Mouse (Mus musculus): Measurements from ENCODE around the gene Tmem63a. TPM values are rescaled to one million over a fixed set of nuclear protein-coding genes. Genes with fewer than 3 reads are reported as not detected.

Gene Tmem63a
- polyA plus RNA-seq, 1 experiment from 2014 or later: 29.2 TPM

DNA sequence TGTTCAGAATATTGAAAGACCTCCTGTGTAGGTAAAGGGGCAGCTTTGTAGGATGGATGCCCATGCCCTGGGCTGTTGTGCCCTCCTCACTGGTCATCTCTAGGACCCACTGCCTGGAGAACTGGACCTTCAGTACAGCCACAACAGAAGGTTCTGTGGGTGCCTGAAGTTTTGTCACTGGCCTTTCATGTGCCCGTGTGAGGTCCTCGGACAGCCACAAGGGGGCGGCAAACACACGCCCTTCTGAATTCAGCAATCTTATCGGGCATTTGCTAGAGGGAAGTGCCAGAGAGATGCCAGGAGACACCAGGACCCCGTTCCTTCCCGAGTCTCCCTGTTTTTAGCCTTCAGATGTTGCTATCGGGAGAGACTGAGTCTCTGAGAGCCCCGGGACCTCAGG lies 45.6 kb downstream of the Tmem63a start:
- peak; percentile 25; the same call in 1 of the 2 replicates for ATAC-seq (ENCODE audit: insufficient read depth, low FRiP score)

DNA sequence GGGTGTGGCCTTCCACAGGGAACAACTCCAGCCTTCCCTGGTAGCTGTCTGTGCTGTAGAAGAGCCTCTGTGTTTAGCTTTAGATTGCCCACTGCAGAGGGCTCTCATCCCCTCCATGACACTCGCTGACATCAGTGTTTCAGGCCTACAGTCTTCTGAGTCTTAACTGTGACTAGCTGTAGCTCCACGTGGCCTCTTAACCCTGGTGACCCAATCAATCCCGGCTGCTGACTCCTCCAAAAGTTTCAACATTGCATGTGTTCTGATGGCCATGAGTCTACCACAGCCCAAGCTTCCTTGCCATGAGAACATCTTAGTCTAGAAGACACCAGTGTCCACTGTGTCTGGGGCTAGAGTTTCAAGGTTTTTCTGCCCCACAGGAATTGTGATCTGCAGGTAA lies 48.5 kb downstream of the Tmem63a start:
- Histone ChIP-seq H3K9ac (ENCODE audit: low read length) (no peak overlapping the region), H3K4me1 (ENCODE audit: control insufficient read depth, insufficient read depth, low read length) (no peaks in the 10 kb centered on the region), H3K4me2 (ENCODE audit: low read depth, low read length) (no peak overlapping the region), H3K27ac (ENCODE audit: low read length) (no peak overlapping the region), H3K36me3 (ENCODE audit: control insufficient read depth, insufficient read depth, low read length) (no peaks in the 10 kb centered on the region), H3K9me3 (replicated peaks; ENCODE audit: control insufficient read depth, low read length) (no peaks in the 10 kb centered on the region), H3K27me3 (ENCODE audit: control insufficient read depth, insufficient read depth, low read length) (no peaks in the 10 kb centered on the region), H3K4me3 (replicated peaks; ENCODE audit: low read length) (no peak overlapping the region)
- 59% methylated on average over 3 of the region's 3 CpGs for WGBS
- ATAC-seq (ENCODE audit: insufficient read depth, low FRiP score): no peak

More for the DNA sequence above, 45.6 kb downstream of the Tmem63a start:
- WGBS: 2% methylated on average over 9 of the region's 9 CpGs
- H3K27me3 ChIP-seq (ENCODE audit: control insufficient read depth, insufficient read depth, low read length): no peaks in the 10 kb centered on the region
- no peak overlapping the region for H3K4me3 ChIP-seq (replicated peaks; ENCODE audit: low read length)
- H3K9me3 ChIP-seq (replicated peaks; ENCODE audit: control insufficient read depth, low read length): no peaks in the 10 kb centered on the region
- no peaks in the 10 kb centered on the region for H3K36me3 ChIP-seq (ENCODE audit: control insufficient read depth, insufficient read depth, low read length)
- H3K4me2 ChIP-seq (ENCODE audit: low read depth, low read length): no peak overlapping the region
- no peaks in the 10 kb centered on the region for H3K4me1 ChIP-seq (ENCODE audit: control insufficient read depth, insufficient read depth, low read length)
- H3K9ac ChIP-seq (ENCODE audit: low read length): no peak overlapping the region
- H3K27ac ChIP-seq (ENCODE audit: low read length): no peak overlapping the region

- no peak for ATAC-seq (ENCODE audit: insufficient read depth, low FRiP score)
- H3K9me3 ChIP-seq (replicated peaks; ENCODE audit: control insufficient read depth, low read length): no peaks in the 10 kb centered on the region
- H3K27ac ChIP-seq (ENCODE audit: low read length): no peak overlapping the region
Measured at GRCm38 (mm10) chr1:180992142-180992541, 50.0 kb downstream of the Tmem63a start.

DNA sequence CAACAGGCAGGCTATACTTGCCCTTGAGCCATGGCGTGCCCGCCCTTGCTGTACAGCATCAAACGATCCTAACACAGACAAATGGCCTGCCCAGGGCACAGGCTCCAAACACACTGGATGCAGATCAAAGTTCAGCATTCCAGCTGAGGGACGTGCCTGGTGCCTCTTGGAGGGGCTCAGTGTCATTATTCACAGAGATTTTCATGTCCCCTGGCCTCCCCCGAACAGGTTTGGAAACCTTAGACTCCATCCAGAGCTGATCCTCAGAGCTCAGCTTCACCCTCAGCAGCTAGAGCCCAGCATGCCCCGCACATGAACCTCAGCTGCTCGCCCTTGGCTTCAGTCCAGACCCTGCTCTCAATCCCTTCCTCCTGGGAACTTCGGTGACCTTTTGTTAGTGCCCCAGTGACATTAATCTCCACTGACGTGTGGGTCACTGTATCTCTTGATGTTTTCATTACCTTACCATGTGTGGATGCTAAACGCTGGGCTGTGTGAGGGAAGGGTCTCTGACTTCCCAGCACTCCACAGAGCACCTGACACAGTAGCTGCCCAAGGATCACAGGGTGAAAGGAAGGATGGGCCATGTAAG lies 58.5 kb downstream of the Tmem63a start:
- H3K9me3 ChIP-seq (replicated peaks; ENCODE audit: control insufficient read depth, low read length): no peaks in the 10 kb centered on the region
- ATAC-seq (ENCODE audit: insufficient read depth, low FRiP score): no peak
- H3K27ac ChIP-seq (ENCODE audit: low read length): no peak overlapping the region
- no peak overlapping the region; the same call in 1 of the 2 replicates for H3K9ac ChIP-seq (ENCODE audit: low read length)
- 24% methylated on average over 10 of the region's 10 CpGs for WGBS
- no peaks in the 10 kb centered on the region for H3K36me3 ChIP-seq (ENCODE audit: control insufficient read depth, insufficient read depth, low read length)
- no peak overlapping the region for H3K4me3 ChIP-seq (replicated peaks; ENCODE audit: low read length)
- H3K4me1 ChIP-seq (ENCODE audit: control insufficient read depth, insufficient read depth, low read length): peaks cover 4% of the 10 kb centered on the region; the same call in 1 of the 2 replicates
- H3K4me2 ChIP-seq (ENCODE audit: low read depth, low read length): no peak overlapping the region
- no peaks in the 10 kb centered on the region for H3K27me3 ChIP-seq (ENCODE audit: control insufficient read depth, insufficient read depth, low read length)

More at GRCm38 (mm10) chr1:180992142-180992541, 50.0 kb downstream of the Tmem63a start:
- Histone ChIP-seq H3K4me1 (ENCODE audit: control insufficient read depth, insufficient read depth, low read length) (no peaks in the 10 kb centered on the region), H3K36me3 (ENCODE audit: control insufficient read depth, insufficient read depth, low read length) (no peaks in the 10 kb centered on the region), H3K4me3 (replicated peaks; ENCODE audit: low read length) (no peak overlapping the region), H3K27me3 (ENCODE audit: control insufficient read depth, insufficient read depth, low read length) (no peaks in the 10 kb centered on the region), H3K4me2 (ENCODE audit: low read depth, low read length) (no peak overlapping the region), H3K9ac (ENCODE audit: low read length) (no peak overlapping the region)
- WGBS: 36% methylated on average over 3 of the region's 3 CpGs

GRCm38 (mm10) chr1:181001217-181001616 lies 59.1 kb downstream of the Tmem63a start:
- no peak overlapping the region for H3K4me2 ChIP-seq (ENCODE audit: low read depth, low read length)
- H3K27ac ChIP-seq (ENCODE audit: low read length): no peak overlapping the region
- no peaks in the 10 kb centered on the region for H3K36me3 ChIP-seq (ENCODE audit: control insufficient read depth, insufficient read depth, low read length)
- peaks cover 4% of the 10 kb centered on the region; the same call in 1 of the 2 replicates for H3K4me1 ChIP-seq (ENCODE audit: control insufficient read depth, insufficient read depth, low read length)
- H3K9me3 ChIP-seq (replicated peaks; ENCODE audit: control insufficient read depth, low read length): no peaks in the 10 kb centered on the region
- H3K9ac ChIP-seq (ENCODE audit: low read length): no peak overlapping the region
- no peaks in the 10 kb centered on the region for H3K27me3 ChIP-seq (ENCODE audit: control insufficient read depth, insufficient read depth, low read length)
- WGBS: 81% methylated on average over 3 of the region's 3 CpGs
- no peak for ATAC-seq (ENCODE audit: insufficient read depth, low FRiP score)
- H3K4me3 ChIP-seq (replicated peaks; ENCODE audit: low read length): no peak overlapping the region

- 85% methylated on average over 3 of the region's 3 CpGs for WGBS
- Histone ChIP-seq H3K9ac (ENCODE audit: low read length) (no peak overlapping the region), H3K27ac (ENCODE audit: low read length) (no peak overlapping the region), H3K27me3 (ENCODE audit: control insufficient read depth, insufficient read depth, low read length) (no peaks in the 10 kb centered on the region), H3K36me3 (ENCODE audit: control insufficient read depth, insufficient read depth, low read length) (no peaks in the 10 kb centered on the region), H3K9me3 (replicated peaks; ENCODE audit: control insufficient read depth, low read length) (no peaks in the 10 kb centered on the region), H3K4me1 (ENCODE audit: control insufficient read depth, insufficient read depth, low read length) (peaks cover 4% of the 10 kb centered on the region; the same call in 1 of the 2 replicates), H3K4me3 (replicated peaks; ENCODE audit: low read length) (no peak overlapping the region), H3K4me2 (ENCODE audit: low read depth, low read length) (no peak overlapping the region)
- no peak for ATAC-seq (ENCODE audit: insufficient read depth, low FRiP score)
Measured at GRCm38 (mm10) chr1:181001621-181002020, 59.5 kb downstream of the Tmem63a start.

GRCm38 (mm10) chr1:181003790-181004189 lies 61.6 kb downstream of the Tmem63a start:
- Histone ChIP-seq H3K27ac (ENCODE audit: low read length) (no peak overlapping the region), H3K9me3 (replicated peaks; ENCODE audit: control insufficient read depth, low read length) (no peaks in the 10 kb centered on the region), H3K4me1 (ENCODE audit: control insufficient read depth, insufficient read depth, low read length) (peaks cover 4% of the 10 kb centered on the region; the same call in 1 of the 2 replicates), H3K9ac (ENCODE audit: low read length) (no peak overlapping the region), H3K4me3 (replicated peaks; ENCODE audit: low read length) (no peak overlapping the region), H3K4me2 (ENCODE audit: low read depth, low read length) (no peak overlapping the region), H3K27me3 (ENCODE audit: control insufficient read depth, insufficient read depth, low read length) (no peaks in the 10 kb centered on the region), H3K36me3 (ENCODE audit: control insufficient read depth, insufficient read depth, low read length) (no peaks in the 10 kb centered on the region)
- WGBS: 76% methylated on average over 2 of the region's 2 CpGs
- ATAC-seq (ENCODE audit: insufficient read depth, low FRiP score): no peak

GRCm38 (mm10) chr1:181005331-181005730 lies 63.2 kb downstream of the Tmem63a start:
- Histone ChIP-seq H3K27ac (ENCODE audit: low read length) (no peak overlapping the region), H3K4me3 (replicated peaks; ENCODE audit: low read length) (no peak overlapping the region), H3K4me1 (ENCODE audit: control insufficient read depth, insufficient read depth, low read length) (peaks cover 2% of the 10 kb centered on the region; the same call in 1 of the 2 replicates), H3K36me3 (ENCODE audit: control insufficient read depth, insufficient read depth, low read length) (no peaks in the 10 kb centered on the region), H3K9ac (ENCODE audit: low read length) (no peak overlapping the region), H3K4me2 (ENCODE audit: low read depth, low read length) (no peak overlapping the region), H3K27me3 (ENCODE audit: control insufficient read depth, insufficient read depth, low read length) (no peaks in the 10 kb centered on the region), H3K9me3 (replicated peaks; ENCODE audit: control insufficient read depth, low read length) (no peaks in the 10 kb centered on the region)
- ATAC-seq (ENCODE audit: insufficient read depth, low FRiP score): no peak
- 64% methylated on average over 8 of the region's 8 CpGs for WGBS

- no peak overlapping the region for H3K4me3 ChIP-seq (replicated peaks; ENCODE audit: low read length)
- H3K27me3 ChIP-seq (ENCODE audit: control insufficient read depth, insufficient read depth, low read length): no peaks in the 10 kb centered on the region
- H3K36me3 ChIP-seq (ENCODE audit: control insufficient read depth, insufficient read depth, low read length): no peaks in the 10 kb centered on the region
- H3K9ac ChIP-seq (ENCODE audit: low read length): no peak overlapping the region
- ATAC-seq (ENCODE audit: insufficient read depth, low FRiP score): no peak
- WGBS: 84% methylated on average over 6 of the region's 6 CpGs
- H3K4me1 ChIP-seq (ENCODE audit: control insufficient read depth, insufficient read depth, low read length): no peaks in the 10 kb centered on the region
- no peak overlapping the region for H3K4me2 ChIP-seq (ENCODE audit: low read depth, low read length)
- H3K27ac ChIP-seq (ENCODE audit: low read length): no peak overlapping the region
- no peaks in the 10 kb centered on the region for H3K9me3 ChIP-seq (replicated peaks; ENCODE audit: control insufficient read depth, low read length)
Measured at GRCm38 (mm10) chr1:181007831-181008230, 65.7 kb downstream of the Tmem63a start.
